Mouse (Mus musculus) heart, embryonic 16.5 days (tissue): ENCODE data around the gene Pcnt. TPM values are rescaled to one million over a fixed set of nuclear protein-coding genes. Genes with fewer than 3 reads are reported as not detected.

Experiments used
- ATAC-seq: fragments of 200-750 bp; cut with Nextera tagmentation; replicated peaks from 2 replicates; pipeline ENCODE4 v1.8.0; 2017; ENCODE audit warnings: moderate number of reproducible peaks; ENCODE audit not compliant: insufficient read depth, low FRiP score; ENCODE audit errors: extremely low read depth
- H3K27ac ChIP-seq: fragments of 300-500 bp; sonication (generic); 2 replicates; pipeline ENCODE4 v1.5.1; 2014; ENCODE audit warnings: mild to moderate bottlenecking, low read length, control low read depth, moderate library complexity
- H3K27me3 ChIP-seq: fragments of 300-500 bp; sonication (generic); 2 replicates; pipeline ENCODE4 v1.6.1; 2014; ENCODE audit warnings: low read length, mixed read lengths; ENCODE audit not compliant: control insufficient read depth, insufficient read depth
- H3K36me3 ChIP-seq: fragments of 300-500 bp; sonication (generic); 2 replicates; pipeline ENCODE4 v1.6.1; 2014; ENCODE audit not compliant: control insufficient read depth, insufficient read depth
- H3K4me1 ChIP-seq: fragments of 300-500 bp; sonication (generic); 2 replicates; pipeline ENCODE4 v1.6.1; 2014; ENCODE audit warnings: low read length, mixed read lengths; ENCODE audit not compliant: control insufficient read depth, insufficient read depth
- H3K4me2 ChIP-seq: fragments of 300-500 bp; sonication (generic); 2 replicates; pipeline ENCODE4 v1.6.1; 2014; ENCODE audit warnings: low read depth, mild to moderate bottlenecking, control low read depth, low read length
- H3K4me3 ChIP-seq: fragments of 300-500 bp; sonication (generic); 2 replicates; pipeline ENCODE4 v1.5.1; 2014; ENCODE audit warnings: mild to moderate bottlenecking, control low read depth, low read length
- H3K9ac ChIP-seq: fragments of 300-500 bp; sonication (generic); 2 replicates; pipeline ENCODE4 v1.6.1; 2014; ENCODE audit warnings: low read length, control low read depth
- H3K9me3 ChIP-seq: fragments of 300-500 bp; sonication (generic); replicated peaks from 2 replicates; pipeline ENCODE4 v1.6.1; 2016; ENCODE audit warnings: low read length; ENCODE audit not compliant: control insufficient read depth
- WGBS: fragments of 180-500 bp; shearing (Covaris S2); extraction: QIAGEN DNeasy Blood & Tissue Kit; methylation state at CpG from one replicate; pipeline ENCODE4 v1.1.7; 2014; 5-methylcytosine and 5-hydroxymethylcytosine counted together
- polyA plus RNA-seq: library from polyadenylated mRNA; unstranded; fragments of >200 nt; fragmentation: Nextera tagmentation; extraction: Ambion mirVana; gene quantifications from 2 replicates; pipeline ENCODE4 v1.2.1, GENCODE M21; 2015

The Pcnt gene
- polyA plus RNA-seq, 1 experiment from 2014 or later = 12.9 TPM

DNA sequence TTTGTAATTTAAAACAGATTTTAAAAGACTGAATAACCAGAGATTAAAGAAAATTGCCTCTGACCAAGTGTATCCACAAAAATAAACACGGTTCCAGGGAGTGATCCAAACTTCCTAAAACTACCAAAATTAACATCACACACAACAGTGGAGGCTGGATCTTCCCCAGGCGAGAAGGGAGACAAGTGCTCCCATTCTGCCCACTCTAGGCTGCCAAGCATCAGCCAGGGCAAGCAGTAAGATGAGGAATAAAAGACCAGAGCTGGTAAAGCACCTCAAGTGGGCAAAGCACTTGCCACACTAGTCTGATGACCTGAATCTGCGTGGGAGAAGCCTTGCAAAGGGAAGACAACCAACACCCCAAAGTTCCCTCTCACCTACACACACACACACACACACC lies 70.8 kb downstream of the Pcnt start:
- no peaks in the 10 kb centered on the region for H3K27me3 ChIP-seq
- H3K36me3 ChIP-seq = peaks cover 52% of the 10 kb centered on the region
- 82% methylated on average over 3 of the region's 3 CpGs for WGBS
- no peak for ATAC-seq
- H3K4me1 ChIP-seq = no peaks in the 10 kb centered on the region
- no peak overlapping the region for H3K4me3 ChIP-seq
- no peak overlapping the region for H3K9ac ChIP-seq
- H3K4me2 ChIP-seq = no peak overlapping the region
- no peak overlapping the region for H3K27ac ChIP-seq
- no peaks in the 10 kb centered on the region for H3K9me3 ChIP-seq

DNA sequence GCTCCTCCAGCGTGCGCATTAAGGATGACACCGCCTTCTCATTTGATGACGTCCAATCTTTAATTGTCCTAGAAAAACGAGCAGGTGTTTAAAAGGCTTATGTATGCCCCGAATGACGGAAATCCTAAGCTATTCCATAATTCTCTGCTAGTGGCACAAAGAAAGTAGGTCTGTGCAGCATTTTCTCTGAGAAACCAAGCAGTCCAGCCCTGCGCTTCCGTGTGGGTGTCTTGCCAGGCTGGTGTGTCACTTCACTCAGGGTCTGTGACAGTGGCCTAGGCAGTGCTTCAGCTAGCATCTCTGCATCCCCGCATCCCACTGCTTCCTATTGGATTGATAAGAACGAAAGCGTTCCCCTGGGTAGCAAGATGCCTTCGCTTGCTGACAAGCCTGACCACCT lies 73.8 kb downstream of the Pcnt start:
- Histone ChIP-seq H3K4me2 (no peak overlapping the region), H3K9me3 (no peaks in the 10 kb centered on the region), H3K4me3 (no peak overlapping the region), H3K36me3 (peaks cover 58% of the 10 kb centered on the region), H3K27me3 (no peaks in the 10 kb centered on the region), H3K4me1 (peaks cover 1% of the 10 kb centered on the region; the same call in 1 of the 2 replicates), H3K27ac (no peak overlapping the region), H3K9ac (no peak overlapping the region)
- no peak for ATAC-seq
- 89% methylated on average over 13 of the region's 13 CpGs for WGBS

DNA sequence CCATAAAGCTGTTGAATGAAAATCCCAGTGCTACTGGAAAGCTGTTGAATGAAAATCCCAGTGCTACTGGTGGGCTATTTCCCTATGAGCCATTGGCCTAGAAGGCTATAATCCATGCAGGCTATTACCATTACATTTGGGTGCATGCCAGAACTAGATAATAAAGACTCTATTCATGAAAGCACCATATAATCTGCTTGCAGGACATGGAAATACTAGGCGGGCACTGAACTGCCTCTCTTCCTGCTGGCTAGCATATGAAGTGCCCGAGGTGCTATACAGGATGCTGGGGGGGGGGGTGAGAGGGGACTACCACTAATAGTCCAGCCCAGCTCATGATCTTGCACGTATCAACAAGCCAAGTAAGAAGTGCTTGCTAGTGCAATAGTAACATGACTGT lies 79.4 kb downstream of the Pcnt start:
- no peaks in the 10 kb centered on the region for H3K27me3 ChIP-seq
- WGBS = 60% methylated on average over 3 of the region's 3 CpGs
- no peak overlapping the region for H3K9ac ChIP-seq
- H3K9me3 ChIP-seq = no peaks in the 10 kb centered on the region
- H3K4me1 ChIP-seq = peaks cover 4% of the 10 kb centered on the region; the same call in 1 of the 2 replicates
- H3K36me3 ChIP-seq = peaks cover 35% of the 10 kb centered on the region
- no peak for ATAC-seq
- H3K4me2 ChIP-seq = no peak overlapping the region
- no peak overlapping the region for H3K27ac ChIP-seq
- no peak overlapping the region for H3K4me3 ChIP-seq

DNA sequence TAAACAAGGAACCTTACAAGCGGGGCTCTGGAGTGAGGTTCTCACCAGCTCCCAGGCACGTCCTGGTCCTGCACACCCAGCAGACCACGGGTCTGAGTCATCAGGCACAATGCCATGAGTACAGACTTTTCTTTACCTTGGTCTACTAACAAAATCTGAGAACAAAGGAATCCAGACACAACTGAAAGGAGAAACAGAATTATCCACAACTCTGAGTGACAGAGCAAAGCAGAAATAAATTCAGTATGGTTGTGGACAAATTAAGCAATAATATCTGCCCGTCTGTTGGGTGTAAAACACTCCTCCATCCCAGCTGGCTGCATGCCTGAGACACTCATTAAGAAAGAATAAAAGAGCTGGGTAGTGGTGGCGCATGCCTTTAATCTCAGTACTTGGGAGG lies 84.1 kb downstream of the Pcnt start:
- Histone ChIP-seq H3K27me3 (no peaks in the 10 kb centered on the region), H3K4me3 (no peak overlapping the region), H3K36me3 (peaks cover 31% of the 10 kb centered on the region), H3K4me1 (no peaks in the 10 kb centered on the region), H3K27ac (no peak overlapping the region), H3K9ac (no peak overlapping the region), H3K9me3 (no peaks in the 10 kb centered on the region), H3K4me2 (no peak overlapping the region)
- no peak for ATAC-seq
- 68% methylated on average over 5 of the region's 5 CpGs for WGBS

DNA sequence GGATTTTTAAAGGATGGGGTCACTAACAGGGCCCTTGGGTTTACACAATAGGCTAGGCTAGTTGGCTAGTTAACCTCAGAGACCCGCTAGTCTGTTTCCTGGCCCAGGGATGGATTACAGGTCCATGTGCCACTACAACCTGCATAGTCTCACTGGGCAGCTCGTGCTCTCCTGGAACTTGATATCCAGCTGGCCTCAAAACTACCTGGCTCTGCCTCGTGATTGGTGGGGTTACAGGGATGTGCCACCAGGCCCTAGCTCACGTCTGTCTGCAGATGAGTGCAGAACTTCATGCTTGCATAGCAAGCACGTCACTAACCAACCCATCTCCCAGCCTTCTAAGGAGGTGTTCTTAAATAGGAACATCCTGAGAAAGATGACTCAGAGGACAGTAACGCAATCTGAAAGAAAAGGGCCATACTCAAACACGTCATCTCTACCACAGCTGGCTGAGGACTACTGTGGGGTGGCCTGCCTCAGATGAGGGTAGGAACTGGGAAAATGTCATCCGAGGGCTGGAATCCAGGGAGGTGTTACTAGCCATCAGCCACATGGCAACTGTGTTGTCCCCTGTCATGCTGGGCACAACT lies 85.2 kb downstream of the Pcnt start:
- H3K27me3 ChIP-seq = no peaks in the 10 kb centered on the region
- peaks cover 34% of the 10 kb centered on the region for H3K36me3 ChIP-seq
- no peaks in the 10 kb centered on the region for H3K9me3 ChIP-seq
- H3K4me1 ChIP-seq = no peaks in the 10 kb centered on the region
- H3K27ac ChIP-seq = no peak overlapping the region
- no peak overlapping the region for H3K4me3 ChIP-seq
- no peak for ATAC-seq
- no peak overlapping the region for H3K4me2 ChIP-seq
- WGBS = 86% methylated on average over 8 of the region's 8 CpGs
- no peak overlapping the region for H3K9ac ChIP-seq

DNA sequence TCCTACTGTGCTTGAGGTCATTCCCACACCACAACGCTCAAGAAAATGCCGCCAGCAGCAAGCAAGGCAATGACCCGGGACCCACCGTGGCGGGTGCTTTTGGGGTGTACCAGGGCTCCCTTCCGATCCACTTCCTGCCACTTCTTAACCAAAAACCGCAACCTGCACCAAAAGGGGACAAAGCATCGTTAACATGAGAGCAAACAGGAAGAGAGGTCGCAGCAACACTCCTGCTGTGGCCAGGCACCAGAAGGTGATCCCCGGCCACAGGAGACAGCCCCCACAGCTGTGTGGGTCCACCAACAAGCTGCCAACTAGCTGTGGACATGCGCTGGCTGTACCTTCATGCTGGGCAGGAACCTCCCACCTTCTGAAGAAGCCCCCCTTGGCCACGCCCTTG lies 87.6 kb downstream of the Pcnt start:
- Histone ChIP-seq H3K9me3 (no peaks in the 10 kb centered on the region), H3K4me2 (no peak overlapping the region), H3K36me3 (peaks cover 39% of the 10 kb centered on the region), H3K4me3 (no peak overlapping the region), H3K27ac (no peak overlapping the region), H3K27me3 (no peaks in the 10 kb centered on the region), H3K9ac (no peak overlapping the region), H3K4me1 (no peaks in the 10 kb centered on the region)
- no peak for ATAC-seq
- 82% methylated on average over 12 of the region's 12 CpGs for WGBS

DNA sequence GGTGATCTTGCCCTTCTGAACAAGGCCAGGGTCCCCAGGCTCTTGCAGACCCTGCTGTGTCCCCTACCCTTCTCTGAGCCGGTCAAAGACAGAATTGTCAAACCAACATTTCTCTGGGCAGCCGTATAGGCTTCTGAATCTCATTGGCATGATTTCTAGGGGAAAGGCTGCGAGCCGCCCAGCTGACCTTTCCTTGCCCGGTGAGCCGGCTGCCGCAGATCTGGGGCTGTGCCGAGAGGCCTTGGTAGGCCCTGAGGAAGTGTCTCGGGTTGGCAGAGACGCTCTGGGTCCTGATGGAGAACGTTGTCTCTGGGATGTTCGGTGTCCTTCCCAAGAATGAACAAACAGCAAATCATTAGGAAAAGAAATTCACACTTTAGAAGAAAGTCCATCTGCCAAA lies 88.6 kb downstream of the Pcnt start:
- no peak for ATAC-seq
- H3K4me2 ChIP-seq = no peak overlapping the region
- WGBS = 93% methylated on average over 12 of the region's 12 CpGs

DNA sequence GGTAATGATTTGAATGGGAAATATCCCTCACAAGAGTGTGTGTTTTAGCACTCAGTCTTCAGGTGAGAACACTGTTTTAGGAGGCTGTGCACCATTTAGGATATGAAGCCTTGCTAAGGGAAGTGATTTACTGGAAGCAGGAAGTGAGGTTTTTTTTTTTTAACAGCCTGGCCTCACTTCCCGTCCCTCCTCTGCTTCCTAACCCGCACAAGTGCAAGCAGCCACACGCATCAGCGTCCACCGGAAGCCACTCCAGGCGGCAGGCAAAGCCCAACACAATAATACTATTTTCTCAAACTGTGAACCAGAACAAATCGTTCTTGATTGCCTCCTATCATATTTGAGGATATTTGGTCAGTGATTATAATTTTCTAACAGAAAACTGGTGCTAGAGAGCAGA lies 90.6 kb downstream of the Pcnt start:
- Histone ChIP-seq H3K9ac (no peak overlapping the region), H3K36me3 (peaks cover 39% of the 10 kb centered on the region), H3K9me3 (no peaks in the 10 kb centered on the region), H3K27me3 (no peaks in the 10 kb centered on the region), H3K4me3 (no peak overlapping the region), H3K4me2 (no peak overlapping the region), H3K27ac (peak overlapping the region; percentile 64; the same call in 1 of the 2 replicates), H3K4me1 (no peaks in the 10 kb centered on the region)
- WGBS = 62% methylated on average over 7 of the region's 7 CpGs
- no peak for ATAC-seq

More for the DNA sequence above, 88.6 kb downstream of the Pcnt start:
- H3K9me3 ChIP-seq = no peaks in the 10 kb centered on the region
- no peak overlapping the region for H3K9ac ChIP-seq
- no peak overlapping the region for H3K27ac ChIP-seq
- no peaks in the 10 kb centered on the region for H3K27me3 ChIP-seq
- no peak overlapping the region for H3K4me3 ChIP-seq
- H3K4me1 ChIP-seq = no peaks in the 10 kb centered on the region
- peaks cover 39% of the 10 kb centered on the region for H3K36me3 ChIP-seq

DNA sequence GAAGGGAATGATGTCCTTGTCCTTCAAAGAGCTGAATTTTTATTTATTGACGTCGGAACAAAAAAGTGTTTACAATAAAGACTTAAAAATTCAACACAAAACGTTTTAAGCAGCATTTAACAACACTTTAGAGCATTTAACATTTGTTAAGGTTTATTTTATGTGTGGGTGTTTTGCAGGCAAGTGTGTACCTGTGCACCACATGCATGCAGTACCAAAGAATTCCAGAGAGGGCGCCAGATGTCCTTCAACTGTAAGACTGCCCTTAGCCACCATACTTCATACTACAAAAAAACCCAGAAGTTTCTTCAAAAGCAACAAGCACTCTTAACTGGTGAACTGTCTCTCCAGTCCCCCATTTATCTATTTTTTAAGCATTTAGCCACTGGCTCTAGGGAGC lies 96.0 kb downstream of the Pcnt start:
- 7% methylated on average over 4 of the region's 4 CpGs for WGBS
- H3K27ac ChIP-seq = no peak overlapping the region; the same call in 1 of the 2 replicates
- peak overlapping the region; percentile 91; the same call in 1 of the 2 replicates for H3K4me3 ChIP-seq
- H3K36me3 ChIP-seq = peaks cover 9% of the 10 kb centered on the region
- peak overlapping the region; percentile 84 for H3K4me2 ChIP-seq
- no peaks in the 10 kb centered on the region for H3K27me3 ChIP-seq
- ATAC-seq = no peak
- H3K9ac ChIP-seq = no peak overlapping the region
- H3K4me1 ChIP-seq = peaks cover 7% of the 10 kb centered on the region
- no peaks in the 10 kb centered on the region for H3K9me3 ChIP-seq
